Mouse (Mus musculus) liver, adult 2 months (tissue): Measurements from ENCODE around the gene Ctdnep1.

ENCODE experiments used
- CTCF ChIP-seq: fragments of 200-500 bp; IDR thresholded peaks from 2 replicates; pipeline ENCODE4 v1.5.1; 2011; ENCODE audit warnings: low read depth, low read length, control low read depth
- POLR2A ChIP-seq: fragments of 200-500 bp; IDR thresholded peaks from 2 replicates; pipeline ENCODE4 v1.6.1; 2011; ENCODE audit warnings: low read length, control low read depth; ENCODE audit not compliant: insufficient read depth; ENCODE audit errors: extremely low read depth

- no peak for TF ChIP-seq POLR2A
- no peak for TF ChIP-seq CTCF
Observed at GRCm38 (mm10) chr11:69966006-69966859, 14.7 kb upstream of the Ctdnep1 start.
